Mouse (Mus musculus) lung, embryonic 16.5 days (tissue): Measurements from ENCODE around the gene Pxmp4. TPM values are rescaled to one million over a fixed set of nuclear protein-coding genes. Genes with fewer than 3 reads are reported as not detected.

Experiments
- ATAC-seq: fragments of 200-750 bp; cut with Nextera tagmentation; 2 replicates; pipeline ENCODE4 v1.8.0; 2017; ENCODE audit warnings: low read depth, mild to moderate bottlenecking, moderate library complexity
- H3K27ac ChIP-seq: fragments of 300-500 bp; sonication (generic); 2 replicates; pipeline ENCODE4 v1.5.1; 2014; ENCODE audit warnings: mild to moderate bottlenecking, control low read depth, low read length
- H3K27me3 ChIP-seq: fragments of 300-500 bp; sonication (generic); 2 replicates; pipeline ENCODE4 v1.6.1; 2014; ENCODE audit warnings: low read depth, low read length, mixed read lengths; ENCODE audit not compliant: control insufficient read depth, insufficient read depth
- H3K36me3 ChIP-seq: fragments of 300-500 bp; sonication (generic); 2 replicates; pipeline ENCODE4 v1.6.1; 2014; ENCODE audit warnings: low read length; ENCODE audit not compliant: control insufficient read depth, insufficient read depth
- H3K4me1 ChIP-seq: fragments of 300-500 bp; sonication (generic); replicated peaks from 2 replicates; pipeline ENCODE4 v1.6.1; 2014; ENCODE audit warnings: low read length, mixed read lengths; ENCODE audit not compliant: control insufficient read depth, insufficient read depth
- H3K4me2 ChIP-seq: fragments of 300-500 bp; sonication (generic); 2 replicates; pipeline ENCODE4 v1.6.1; 2014; ENCODE audit warnings: low read depth, low read length, control low read depth
- H3K4me3 ChIP-seq: fragments of 300-500 bp; sonication (generic); 2 replicates; pipeline ENCODE4 v1.5.1; 2014; ENCODE audit warnings: mild to moderate bottlenecking, low read length, control low read depth
- H3K9ac ChIP-seq: fragments of 300-500 bp; sonication (generic); 2 replicates; pipeline ENCODE4 v1.6.1; 2014; ENCODE audit warnings: low read length, control low read depth
- H3K9me3 ChIP-seq: fragments of 300-500 bp; sonication (generic); 2 replicates; pipeline ENCODE4 v1.6.1; 2016; ENCODE audit warnings: low read length; ENCODE audit not compliant: control insufficient read depth
- WGBS: fragments of 180-500 bp; shearing (Covaris S2); extraction: QIAGEN DNeasy Blood & Tissue Kit; methylation state at CpG from one replicate; pipeline ENCODE4 v1.1.7; 2014; 5-methylcytosine and 5-hydroxymethylcytosine counted together
- polyA plus RNA-seq: library from polyadenylated mRNA; unstranded; fragments of >200 nt; fragmentation: Nextera tagmentation; extraction: Ambion mirVana; gene quantifications from 2 replicates; pipeline ENCODE4 v1.2.1, GENCODE M21; 2015

The Pxmp4 gene
- polyA plus RNA-seq, 1 experiment from 2014 or later = 31.4 TPM

GRCm38 (mm10) chr2:154638521-154638920 lies 35.0 kb upstream of the Pxmp4 start:
- Histone ChIP-seq H3K9ac (no peak overlapping the region), H3K27ac (no peak overlapping the region), H3K36me3 (peaks cover 10% of the 10 kb centered on the region), H3K9me3 (peaks cover 3% of the 10 kb centered on the region; the same call in 1 of the 2 replicates), H3K4me1 (peaks cover 2% of the 10 kb centered on the region; the same call in 1 of the 2 replicates), H3K27me3 (no peaks in the 10 kb centered on the region), H3K4me3 (no peak overlapping the region), H3K4me2 (no peak overlapping the region)
- 94% methylated on average over 3 of the region's 3 CpGs for WGBS
- ATAC-seq = no peak

- Histone ChIP-seq H3K27me3 (no peaks in the 10 kb centered on the region), H3K4me2 (no peak overlapping the region), H3K9me3 (peaks cover 3% of the 10 kb centered on the region; the same call in 1 of the 2 replicates), H3K9ac (no peak overlapping the region), H3K4me3 (no peak overlapping the region), H3K4me1 (no peaks in the 10 kb centered on the region), H3K36me3 (peaks cover 10% of the 10 kb centered on the region), H3K27ac (no peak overlapping the region)
- WGBS = 94% methylated on average over 2 of the region's 2 CpGs
- ATAC-seq = no peak
Measured at GRCm38 (mm10) chr2:154635826-154636225, 32.3 kb upstream of the Pxmp4 start.

GRCm38 (mm10) chr2:154633876-154634644 lies 30.6 kb upstream of the Pxmp4 start:
- H3K4me2 ChIP-seq = no peak overlapping the region
- no peak for ATAC-seq
- H3K9ac ChIP-seq = no peak overlapping the region
- H3K36me3 ChIP-seq = peaks cover 10% of the 10 kb centered on the region
- H3K4me1 ChIP-seq = no peaks in the 10 kb centered on the region
- H3K27ac ChIP-seq = no peak overlapping the region
- WGBS = 88% methylated on average over 9 of the region's 9 CpGs
- H3K4me3 ChIP-seq = no peak overlapping the region
- H3K9me3 ChIP-seq = peaks cover 3% of the 10 kb centered on the region; the same call in 1 of the 2 replicates
- H3K27me3 ChIP-seq = no peaks in the 10 kb centered on the region

- no peak overlapping the region for H3K4me2 ChIP-seq
- 82% methylated on average over 5 of the region's 5 CpGs for WGBS
- no peak overlapping the region for H3K27ac ChIP-seq
- peaks cover 5% of the 10 kb centered on the region for H3K36me3 ChIP-seq
- no peak overlapping the region for H3K4me3 ChIP-seq
- no peak for ATAC-seq
- no peaks in the 10 kb centered on the region for H3K27me3 ChIP-seq
- no peak overlapping the region for H3K9ac ChIP-seq
- no peaks in the 10 kb centered on the region for H3K4me1 ChIP-seq
- no peaks in the 10 kb centered on the region; the same call in 1 of the 2 replicates for H3K9me3 ChIP-seq
Measured at GRCm38 (mm10) chr2:154633039-154633742, 29.7 kb upstream of the Pxmp4 start.

GRCm38 (mm10) chr2:154632203-154632780 lies 28.8 kb upstream of the Pxmp4 start:
- no peaks in the 10 kb centered on the region for H3K4me1 ChIP-seq
- H3K36me3 ChIP-seq = no peaks in the 10 kb centered on the region
- no peak overlapping the region for H3K9ac ChIP-seq
- 88% methylated on average over 16 of the region's 16 CpGs for WGBS
- H3K27me3 ChIP-seq = no peaks in the 10 kb centered on the region
- H3K9me3 ChIP-seq = no peaks in the 10 kb centered on the region
- H3K4me3 ChIP-seq = no peak overlapping the region
- no peak overlapping the region for H3K27ac ChIP-seq
- no peak overlapping the region for H3K4me2 ChIP-seq
- ATAC-seq = no peak

- no peak for ATAC-seq
- H3K4me3 ChIP-seq = no peak overlapping the region
- no peak overlapping the region for H3K27ac ChIP-seq
- H3K4me1 ChIP-seq = no peaks in the 10 kb centered on the region
- H3K9ac ChIP-seq = no peak overlapping the region
- no peak overlapping the region for H3K4me2 ChIP-seq
- no peaks in the 10 kb centered on the region for H3K27me3 ChIP-seq
- WGBS = 74% methylated on average over 5 of the region's 5 CpGs
- no peaks in the 10 kb centered on the region for H3K36me3 ChIP-seq
- no peaks in the 10 kb centered on the region for H3K9me3 ChIP-seq
Measured at GRCm38 (mm10) chr2:154630531-154630930, 27.0 kb upstream of the Pxmp4 start.

- Histone ChIP-seq H3K4me2 (no peak overlapping the region), H3K9ac (no peak overlapping the region), H3K4me3 (no peak overlapping the region), H3K27me3 (no peaks in the 10 kb centered on the region), H3K27ac (no peak overlapping the region), H3K4me1 (no peaks in the 10 kb centered on the region), H3K36me3 (0 out of 2 replicates have a peak, but pooled peaks cover 6% of the 10 kb centered on the region), H3K9me3 (0 out of 2 replicates have a peak, but pooled peaks cover 2% of the 10 kb centered on the region)
- ATAC-seq = no peak
Measured at GRCm38 (mm10) chr2:154624137-154624536, 20.6 kb upstream of the Pxmp4 start.

- no peaks in the 10 kb centered on the region for H3K27me3 ChIP-seq
- no peak overlapping the region for H3K9ac ChIP-seq
- no peak for ATAC-seq
- WGBS = 73% methylated on average over 5 of the region's 5 CpGs
- 0 out of 2 replicates have a peak, but pooled peaks cover 6% of the 10 kb centered on the region for H3K36me3 ChIP-seq
- no peak overlapping the region for H3K27ac ChIP-seq
- H3K4me2 ChIP-seq = no peak overlapping the region
- H3K4me1 ChIP-seq = no peaks in the 10 kb centered on the region
- H3K4me3 ChIP-seq = no peak overlapping the region
- H3K9me3 ChIP-seq = 0 out of 2 replicates have a peak, but pooled peaks cover 2% of the 10 kb centered on the region
Measured at GRCm38 (mm10) chr2:154621684-154622083, 18.2 kb upstream of the Pxmp4 start.

- H3K27me3 ChIP-seq = no peaks in the 10 kb centered on the region
- H3K27ac ChIP-seq = no peak overlapping the region
- no peaks in the 10 kb centered on the region for H3K9me3 ChIP-seq
- 77% methylated on average over 3 of the region's 3 CpGs for WGBS
- no peak for ATAC-seq
- H3K4me3 ChIP-seq = no peak overlapping the region
- peaks cover 14% of the 10 kb centered on the region; the same call in 1 of the 2 replicates for H3K4me1 ChIP-seq
- no peak overlapping the region for H3K9ac ChIP-seq
- no peaks in the 10 kb centered on the region for H3K36me3 ChIP-seq
- H3K4me2 ChIP-seq = no peak overlapping the region
Measured at GRCm38 (mm10) chr2:154617061-154617460, 13.6 kb upstream of the Pxmp4 start.
